Mouse (Mus musculus): ENCODE results near the gene Saa3.
"Not testable (repeated sequence)": the region's sequence is repeated elsewhere in the genome, so short reads cannot be mapped to it uniquely, and the experiment has no call there.

The Saa3 gene

DNA sequence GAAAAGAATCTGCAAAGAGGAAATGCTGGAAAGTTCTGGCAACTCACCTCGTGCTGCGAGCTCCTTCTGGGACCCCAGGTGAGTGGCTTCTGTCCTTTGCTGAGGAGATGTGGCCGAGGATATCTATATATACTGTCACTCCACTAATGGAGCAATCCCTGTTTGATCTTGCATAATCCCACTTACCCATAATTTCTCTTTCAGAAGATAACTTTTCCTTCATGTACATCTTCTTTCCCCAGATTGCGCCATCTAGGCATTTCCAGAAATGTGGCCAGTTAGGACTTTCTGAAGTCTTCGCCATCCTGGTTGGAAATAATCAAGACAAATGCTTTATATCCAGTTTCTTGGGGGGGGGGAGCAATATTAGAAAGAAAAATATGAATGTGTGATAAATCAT is at the start of gene Saa3:
Saa3 (minus strand) TSS at position 101 of the 400 bp plus-strand sequence.
- no peak for DNase-seq

DNA sequence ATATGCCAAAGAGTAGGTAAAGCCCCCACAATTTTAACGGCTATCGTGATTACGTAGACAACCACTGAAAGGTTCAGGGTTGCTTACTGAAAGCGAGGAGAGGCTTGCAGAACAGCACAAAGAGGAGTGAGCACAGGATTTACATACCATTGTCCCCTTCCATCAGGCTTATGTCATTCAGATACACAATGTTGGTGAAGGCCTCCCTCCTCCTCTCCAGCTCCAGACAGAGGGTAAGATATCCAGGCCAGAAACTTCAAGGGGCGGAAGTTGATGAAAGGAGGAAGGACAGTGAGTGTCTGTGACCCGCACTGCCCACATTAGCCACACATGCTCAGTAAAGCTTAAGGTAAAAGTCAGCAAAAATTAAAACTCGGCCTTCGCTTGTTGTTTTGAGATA is 49.2 kb upstream of the Saa3 start:
- DNase-seq: no peak

DNA sequence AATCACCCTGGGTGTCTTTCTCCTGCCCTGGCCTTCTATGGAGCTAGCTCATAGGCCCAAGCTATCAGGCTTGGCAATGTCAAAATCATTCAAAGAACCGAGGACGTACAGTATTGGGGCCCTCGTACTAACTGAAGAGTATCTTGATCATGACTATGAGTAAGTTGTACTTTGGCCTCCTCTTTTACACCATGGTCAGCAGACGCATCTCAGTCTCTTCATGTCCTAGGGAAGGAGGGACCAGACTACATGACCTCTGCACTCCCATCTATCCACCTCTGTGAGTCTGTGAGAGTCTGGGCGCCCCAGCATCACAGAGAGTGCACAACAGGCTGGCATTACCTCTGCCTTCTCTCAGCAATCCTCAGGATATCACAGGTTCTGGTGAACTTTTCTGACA is 47.1 kb upstream of the Saa3 start:
- DNase-seq: no peak

DNA sequence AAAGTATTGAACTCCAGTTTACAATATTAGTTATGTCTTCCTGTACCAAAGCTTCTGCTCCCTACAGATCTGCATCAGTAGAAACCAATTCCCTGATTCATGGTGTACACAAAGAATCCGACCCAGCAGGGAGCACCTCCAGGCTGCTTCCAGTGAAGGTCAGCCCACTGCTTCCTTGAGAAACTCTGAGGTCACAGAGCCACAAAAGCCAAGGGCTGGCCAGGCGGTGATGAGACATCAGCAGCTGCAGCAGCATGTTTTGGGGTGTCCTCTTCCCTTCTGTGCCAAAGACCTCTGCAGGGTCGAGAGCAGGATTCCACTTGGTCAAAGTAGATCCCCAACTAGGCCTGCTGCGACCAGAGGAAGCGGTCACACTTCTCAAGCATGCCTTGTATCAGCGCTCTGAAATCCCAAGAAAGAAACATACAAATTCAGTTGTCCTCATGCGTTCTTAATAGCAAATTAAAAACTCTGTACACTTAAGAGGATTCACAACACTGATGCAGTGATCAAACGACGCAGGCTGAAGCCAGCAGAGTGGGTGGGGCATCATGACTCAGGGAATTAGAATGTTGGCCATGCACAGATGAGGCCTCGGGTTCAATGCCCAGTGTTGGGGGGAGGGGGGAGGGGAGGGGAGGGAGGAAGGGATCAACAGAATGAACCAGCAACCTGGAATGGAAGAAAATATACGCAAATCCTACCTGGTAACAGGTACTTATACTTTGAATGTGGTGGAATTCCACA is 45.7 kb upstream of the Saa3 start:
- no peak for DNase-seq

DNA sequence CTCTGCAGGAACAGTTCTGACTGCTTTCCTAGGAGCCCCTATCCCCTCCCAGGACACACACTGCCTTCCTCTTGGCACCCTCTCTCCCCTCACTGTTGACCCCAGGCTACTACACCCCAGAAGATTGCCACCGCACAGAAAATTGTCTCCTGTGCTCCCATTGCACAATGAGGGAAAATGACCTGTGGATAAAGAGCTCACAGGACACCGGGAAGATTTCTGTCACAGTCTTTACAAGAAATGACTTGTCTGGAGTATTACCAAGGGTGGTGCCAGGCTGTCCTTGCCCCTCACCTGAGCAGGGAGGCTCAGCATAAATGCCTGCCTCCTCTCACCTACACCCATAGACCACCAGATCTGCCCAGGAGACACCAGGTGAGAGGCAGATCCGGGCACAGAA is 36.0 kb upstream of the Saa3 start, which contains the start of gene Saa2:
Saa2 (plus strand) TSS at position 301 of the 400 bp plus-strand sequence.
- no peak for DNase-seq

DNA sequence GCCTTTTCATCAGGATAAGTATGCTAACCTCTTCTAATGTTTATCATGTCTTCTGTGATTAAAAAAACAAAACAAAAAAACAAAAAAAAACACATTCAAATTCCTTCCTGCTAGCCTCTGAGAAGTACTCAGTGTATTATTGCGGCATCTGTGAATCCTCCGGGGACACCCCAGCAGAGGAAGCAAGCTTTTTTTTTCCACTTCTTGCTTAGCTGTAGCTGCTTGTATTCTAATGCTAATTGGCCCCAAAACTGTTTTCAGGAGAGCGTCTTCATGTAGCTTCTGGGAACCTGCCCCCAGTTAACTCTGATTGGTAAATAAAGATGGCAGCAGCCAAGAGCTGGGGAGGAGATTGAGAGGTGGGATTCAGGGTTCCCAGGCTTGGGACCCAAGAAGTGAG is 33.0 kb upstream of the Saa3 start:
- DNase-seq: no peak

DNA sequence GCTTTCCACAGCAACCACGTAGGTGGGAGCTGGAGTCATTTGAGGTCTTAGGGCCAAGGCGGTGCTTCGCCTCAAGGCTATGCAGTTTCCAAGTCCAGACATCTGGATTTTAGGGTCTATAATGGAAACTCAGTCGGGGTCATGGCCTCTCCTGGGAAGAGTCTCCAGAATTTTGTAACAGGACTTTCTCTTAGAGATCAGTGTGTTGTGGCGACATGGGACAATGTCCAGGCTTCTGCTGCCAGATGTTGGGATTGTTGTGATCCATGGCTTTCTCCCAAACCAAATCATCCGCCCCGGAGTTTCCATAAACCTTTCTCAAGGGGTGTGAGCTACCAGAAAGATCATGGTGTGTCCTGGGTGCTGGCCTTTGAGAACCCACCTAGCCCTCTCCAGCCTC is 30.9 kb upstream of the Saa3 start:
- DNase-seq: no peak

DNA sequence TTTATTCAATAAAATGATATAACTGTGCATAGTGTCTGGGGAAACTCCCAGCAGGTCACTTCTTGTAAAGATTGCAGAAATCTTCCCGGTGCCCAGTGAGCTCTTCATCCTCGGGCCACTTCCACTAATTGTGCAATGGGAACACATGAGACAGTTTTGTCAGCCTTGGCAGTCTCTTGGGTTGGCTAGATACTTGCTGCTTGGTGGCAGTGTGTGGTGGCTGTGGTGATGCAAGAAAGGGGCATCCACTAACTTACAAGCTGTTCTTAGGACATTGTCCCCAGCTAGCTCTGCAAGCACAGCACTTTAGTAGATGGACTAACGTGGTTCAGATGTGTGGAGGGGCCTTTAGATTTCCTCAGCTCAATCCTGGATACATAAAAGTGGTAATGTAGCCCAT is 30.3 kb upstream of the Saa3 start:
- DNase-seq: no peak

DNA sequence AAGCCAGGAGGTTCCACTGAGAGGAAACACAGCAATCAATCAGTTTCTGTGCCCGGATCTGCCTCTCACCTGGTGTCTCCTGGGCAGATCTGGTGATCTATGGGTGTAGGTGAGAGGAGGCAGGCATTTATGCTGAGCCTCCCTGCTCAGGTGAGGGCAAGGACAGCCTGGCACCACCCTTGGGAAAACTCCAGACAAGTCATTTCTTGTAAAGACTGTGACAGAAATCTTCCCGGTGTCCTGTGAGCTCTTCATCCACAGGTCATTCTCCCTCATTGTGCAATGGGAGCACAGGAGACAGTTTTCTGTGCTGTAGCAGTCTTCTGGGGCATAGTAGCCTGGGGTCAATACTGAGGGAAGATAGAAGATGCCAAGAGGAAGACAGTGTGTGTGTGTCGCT is 27.4 kb upstream of the Saa3 start, which contains the start of gene Saa1:
Saa1 (minus strand) TSS at position 101 of the 400 bp plus-strand sequence.
- DNase-seq: not testable (repeated sequence)

DNA sequence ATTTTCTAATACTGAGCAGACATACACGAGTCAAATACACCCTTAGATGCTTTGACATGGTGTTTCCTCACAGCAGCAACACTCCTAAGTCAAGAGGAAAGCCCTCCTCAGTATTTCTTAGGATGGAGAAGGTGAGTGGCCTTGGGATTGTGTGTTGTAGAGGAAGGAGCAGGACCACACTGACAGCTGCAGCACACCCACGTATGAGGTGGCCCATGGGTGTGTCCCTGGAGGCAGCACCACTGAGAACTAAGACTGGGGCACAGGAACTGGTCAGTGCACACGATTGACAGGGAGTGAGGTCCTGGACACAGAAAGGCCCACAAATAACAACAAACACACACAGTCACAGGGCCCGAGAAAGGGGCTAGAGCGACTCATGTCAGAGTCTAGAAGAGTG is 24.5 kb upstream of the Saa3 start:
- DNase-seq: not testable (repeated sequence)

DNA sequence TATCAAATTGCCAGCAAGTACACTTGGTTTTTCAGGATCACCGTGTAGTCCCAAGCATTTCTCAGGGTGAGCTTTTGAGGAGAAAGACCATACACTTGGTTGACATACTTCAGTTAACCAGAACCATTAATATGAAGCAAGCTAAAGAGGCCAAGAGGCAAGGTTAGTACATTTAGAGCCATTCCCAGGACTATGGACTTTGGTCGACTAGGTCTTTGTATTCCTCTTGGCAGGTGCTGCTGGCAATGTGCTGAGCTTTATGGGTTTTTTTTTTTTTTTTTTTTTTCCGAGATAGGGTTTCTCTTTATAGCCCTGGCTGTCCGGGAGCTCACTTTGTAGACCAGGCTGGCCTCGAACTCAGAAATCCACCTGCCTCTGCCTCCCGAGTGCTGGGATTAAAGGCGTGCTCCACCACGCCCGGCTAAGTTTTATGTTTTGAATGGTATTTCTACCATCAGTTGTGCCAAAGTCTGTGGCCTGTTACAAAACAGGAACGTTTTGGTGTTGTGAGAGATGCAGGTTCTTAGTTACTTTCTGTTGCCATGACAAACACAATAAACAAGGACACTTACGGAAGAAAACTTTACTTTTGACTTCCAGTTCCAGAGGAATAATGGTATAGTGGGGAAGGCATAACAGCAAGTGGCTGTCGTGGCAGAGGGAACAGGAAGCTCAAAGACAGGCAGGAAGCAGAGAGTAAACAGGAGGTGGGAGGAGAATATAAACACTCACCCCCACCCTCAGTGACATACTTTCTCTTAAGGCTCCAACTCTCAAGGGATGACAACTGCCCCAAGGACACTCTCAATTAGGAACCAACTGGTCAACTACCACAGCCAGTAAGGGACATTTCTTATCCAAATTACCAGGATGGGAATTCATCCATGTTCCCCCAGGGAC is 23.3 kb upstream of the Saa3 start:
- no peak for DNase-seq

DNA sequence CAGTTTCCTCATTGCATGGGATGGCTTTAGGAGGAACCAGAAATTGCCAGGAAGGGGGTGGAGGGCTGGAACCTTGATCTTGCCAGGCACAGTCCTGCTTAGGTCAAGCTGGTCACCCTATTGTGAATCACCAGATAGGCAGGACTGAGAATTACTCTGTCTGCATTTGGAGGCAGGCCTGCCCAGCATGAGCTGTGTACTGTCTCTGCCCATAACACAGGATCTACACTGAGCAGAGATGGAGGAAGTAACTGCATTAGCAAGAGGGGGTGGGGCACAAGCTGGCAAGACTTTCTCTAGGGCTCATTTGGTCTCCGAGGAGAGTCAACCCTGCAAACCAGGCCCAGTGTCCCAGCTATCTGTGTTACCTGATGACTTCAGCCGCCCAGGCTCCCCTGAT is 19.5 kb upstream of the Saa3 start:
- no peak for DNase-seq

DNA sequence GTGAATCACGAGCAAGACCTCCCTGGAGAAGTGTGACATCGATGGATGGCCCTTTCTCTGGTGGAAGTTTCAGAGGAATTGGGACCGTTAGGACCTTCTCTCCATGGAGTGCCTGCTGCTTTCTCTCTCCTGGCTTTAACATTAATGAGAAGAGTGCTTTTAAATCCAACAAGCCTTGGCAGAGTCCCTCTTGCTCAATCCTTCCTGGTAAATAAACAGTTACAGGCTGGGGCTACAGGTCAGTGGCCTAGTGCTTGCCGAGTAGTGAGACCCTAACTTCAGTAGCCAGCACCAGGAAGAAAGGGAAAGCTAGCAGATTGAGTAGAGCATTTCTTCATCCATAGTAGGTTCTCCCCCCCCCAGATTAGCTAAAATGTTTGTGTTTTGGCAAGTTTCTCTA is 17.0 kb upstream of the Saa3 start, which contains the start of gene Saa4:
Saa4 (minus strand) TSS at position 146 of the 400 bp plus-strand sequence.
- no peak for DNase-seq

DNA sequence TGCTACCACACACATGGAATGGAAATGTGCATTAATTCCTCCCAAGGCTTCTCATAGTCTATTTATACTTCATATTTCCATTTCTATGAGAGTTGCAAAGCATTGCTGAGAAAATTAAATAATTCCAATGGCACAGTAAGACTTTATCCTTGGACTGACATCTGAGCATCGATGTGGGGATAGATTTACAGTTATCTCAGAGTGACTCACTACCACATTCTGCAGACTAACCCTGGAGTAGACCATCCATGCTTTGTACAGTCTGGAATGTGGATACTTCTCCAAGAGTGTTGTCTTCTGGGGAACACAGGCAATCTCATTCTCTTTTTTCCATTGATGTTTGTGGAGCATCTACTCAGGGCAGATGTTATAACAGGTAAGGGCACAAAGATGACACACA is 12.1 kb upstream of the Saa3 start:
- no peak for DNase-seq

DNA sequence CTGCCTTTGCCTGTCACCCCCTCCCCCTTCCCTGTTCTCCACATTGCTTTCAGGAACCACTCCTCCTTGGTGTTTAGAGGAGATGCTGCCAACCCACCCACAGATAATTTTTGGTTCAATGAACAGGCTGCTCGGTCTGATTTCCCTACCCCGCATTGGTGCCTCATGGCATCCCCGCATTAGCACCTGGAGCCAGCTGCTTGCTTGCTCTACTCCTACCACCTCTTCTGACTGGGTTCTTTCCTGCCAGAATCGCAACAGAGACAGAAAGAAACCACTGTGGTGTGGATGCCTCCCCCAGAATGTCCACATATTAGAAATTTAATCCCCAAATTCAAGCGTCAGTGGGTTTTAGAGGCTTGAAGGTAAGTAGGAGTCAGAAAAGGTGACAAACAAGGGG is 8.9 kb upstream of the Saa3 start:
- no peak for DNase-seq

DNA sequence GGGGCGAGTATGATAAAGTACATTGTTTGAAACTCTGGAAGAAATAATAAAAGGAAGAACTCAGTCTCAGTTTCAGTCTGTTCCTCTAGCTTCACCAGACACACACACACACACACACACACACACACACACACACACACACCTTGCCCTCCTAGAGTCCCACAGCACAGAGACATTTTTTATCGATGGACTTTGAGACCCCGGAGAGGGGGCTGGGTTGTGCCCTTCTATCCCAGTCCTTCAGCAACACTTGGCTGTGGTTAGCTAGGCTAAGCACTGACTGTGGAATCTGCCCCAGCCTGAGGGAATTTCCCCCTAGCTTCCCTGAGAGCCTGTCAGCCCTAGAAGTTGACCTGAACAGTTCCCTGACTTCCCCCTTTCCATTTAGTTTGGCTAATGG is 8.3 kb upstream of the Saa3 start:
- no peak for DNase-seq

DNA sequence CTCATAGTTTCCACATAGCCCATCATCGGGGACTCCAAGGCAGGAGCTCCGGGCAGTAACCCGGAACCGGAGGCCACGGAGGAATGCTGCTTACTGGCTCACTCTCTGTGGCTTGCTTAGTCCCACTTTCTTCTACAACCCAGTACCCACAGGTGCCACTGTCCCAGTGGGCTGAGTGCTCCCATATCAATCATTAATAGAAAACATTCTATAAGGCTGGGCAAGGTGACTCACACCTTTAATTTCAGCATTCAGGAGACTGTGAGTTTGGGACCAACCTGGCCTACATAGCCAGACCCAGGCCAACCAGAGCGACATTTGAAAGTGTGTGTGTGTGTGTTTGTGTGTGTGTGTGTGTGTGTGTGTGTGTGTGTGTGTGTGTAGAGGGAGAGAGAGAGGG is 7.9 kb upstream of the Saa3 start:
- no peak for DNase-seq

DNA sequence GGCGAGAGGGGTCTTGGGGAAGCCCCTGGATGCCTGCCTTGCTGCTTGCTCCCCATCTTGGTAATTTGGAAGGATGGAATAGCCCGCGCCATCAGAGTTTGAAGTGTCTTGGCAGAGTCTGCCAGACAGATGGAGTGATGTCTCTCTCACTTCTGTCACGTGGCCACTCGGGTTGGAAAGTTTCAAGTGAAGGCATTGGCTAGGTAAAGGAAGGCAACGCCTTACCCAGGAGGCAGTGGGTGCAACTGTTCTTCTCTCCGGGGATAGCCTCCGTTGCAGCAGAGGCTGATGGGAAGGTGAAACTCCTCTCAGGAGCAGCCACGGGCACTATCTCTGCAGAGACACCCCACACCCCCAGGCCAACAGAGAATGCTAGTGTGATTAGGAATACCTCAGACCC is 5.0 kb upstream of the Saa3 start:
- DNase-seq: no peak

DNA sequence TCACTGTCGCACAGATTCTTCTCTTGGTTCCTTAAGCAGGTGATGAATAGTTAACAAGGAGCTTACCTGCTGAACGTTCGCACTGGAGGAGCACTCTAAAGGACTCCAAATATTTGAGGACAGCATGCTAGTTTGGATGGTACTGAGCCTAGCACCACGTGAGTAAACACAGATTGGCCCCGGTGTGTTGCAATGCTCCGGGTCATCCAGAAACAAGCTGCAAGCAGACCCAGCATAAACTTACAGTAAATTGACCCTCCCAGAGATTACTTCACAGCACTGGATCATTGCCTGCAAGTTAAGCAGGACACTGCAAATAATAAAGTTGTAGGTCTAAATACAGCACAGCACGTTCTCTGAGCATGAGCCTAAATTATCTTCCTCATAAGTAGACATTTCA is 4.0 kb upstream of the Saa3 start:
- no peak for DNase-seq

DNA sequence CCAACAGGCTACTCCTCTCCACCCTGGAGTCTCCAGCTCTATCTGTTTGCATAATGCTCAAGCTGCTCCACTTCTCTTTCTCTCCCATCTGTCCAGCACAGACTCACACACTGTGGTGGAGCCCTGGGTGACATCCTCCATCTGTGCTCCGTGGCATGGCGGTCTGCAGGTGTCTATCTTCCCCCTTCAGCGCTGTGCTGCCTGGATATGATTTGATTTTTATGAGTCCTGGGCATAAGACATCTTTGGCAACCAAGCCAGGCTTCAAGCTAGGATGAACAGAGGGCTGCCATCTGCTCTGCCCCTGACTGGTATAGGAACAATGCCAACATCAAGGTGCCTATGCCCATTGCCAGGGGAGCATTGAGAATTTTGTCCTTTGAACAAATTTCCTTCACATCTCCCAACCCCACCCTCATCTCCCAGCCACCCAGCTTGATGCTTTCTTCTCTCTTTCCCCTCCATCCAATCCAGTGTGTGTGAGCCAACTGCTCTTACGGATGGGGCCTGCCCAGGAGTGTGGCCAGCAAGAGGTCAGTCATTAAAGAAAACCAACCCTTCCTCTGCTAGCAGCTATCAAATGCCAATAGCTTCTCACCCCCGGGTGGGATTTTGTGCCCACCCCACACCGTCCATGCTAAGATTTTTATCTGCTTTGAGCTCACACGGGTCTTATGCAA is 3.2 kb upstream of the Saa3 start:
- no peak for DNase-seq

DNA sequence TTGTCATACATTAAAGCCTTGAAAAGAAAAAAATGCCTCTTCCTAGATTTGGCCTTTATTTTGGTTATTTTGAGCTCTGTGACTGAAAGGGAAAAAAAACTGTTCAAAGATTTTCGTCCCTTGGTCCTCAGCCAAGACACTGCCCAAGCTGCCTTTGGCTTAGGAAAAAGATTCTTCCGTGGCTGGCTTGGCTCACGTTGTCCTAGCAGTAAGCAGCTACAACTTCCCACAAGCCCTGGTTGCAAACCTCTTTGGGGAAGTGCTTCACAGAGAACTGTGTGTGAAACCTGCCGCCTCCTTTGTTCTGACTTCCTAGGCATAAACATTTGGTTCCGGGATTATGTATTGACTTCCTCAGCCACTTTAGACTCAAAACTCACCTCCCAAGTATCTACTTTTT is 1.4 kb upstream of the Saa3 start:
- no peak for DNase-seq

DNA sequence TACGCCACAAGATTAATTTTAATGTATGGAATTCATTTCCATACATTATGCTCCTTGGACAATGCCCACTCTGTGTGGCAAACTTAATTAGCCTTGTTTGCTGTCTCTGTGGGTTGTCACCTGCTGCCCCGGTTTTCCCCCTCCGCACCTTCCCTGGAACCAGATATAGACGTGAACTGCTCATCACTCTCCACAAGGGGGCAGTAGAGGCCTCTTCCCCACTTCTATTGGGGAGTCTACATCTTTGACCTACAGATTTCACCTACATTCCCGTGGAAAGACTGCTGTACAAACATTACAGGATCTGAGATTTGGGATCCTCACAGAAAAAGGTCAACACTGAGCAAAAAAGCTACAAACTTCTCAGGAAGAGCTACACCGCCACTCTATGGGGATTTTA is 982 bp downstream of the Saa3 start:
- DNase-seq: peak; percentile 54

DNA sequence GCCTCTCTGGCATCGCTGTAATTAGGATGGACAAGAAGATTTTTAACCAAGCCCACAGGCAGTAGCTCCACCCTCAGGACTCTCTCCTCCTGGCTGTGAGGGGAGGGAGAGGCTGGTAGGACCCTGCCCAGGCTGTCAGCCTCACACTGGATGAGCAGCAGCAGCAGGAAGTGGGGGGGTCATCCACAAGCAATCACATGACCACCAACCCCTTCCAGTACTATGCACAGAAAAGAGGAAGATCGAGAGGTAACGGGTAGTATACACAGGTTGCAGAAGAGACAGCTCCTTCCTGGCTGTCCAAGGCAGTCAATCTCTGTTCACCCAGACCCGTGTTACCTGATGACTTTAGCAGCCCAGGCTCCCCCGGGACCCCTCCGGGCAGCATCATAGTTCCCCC is 3.2 kb downstream of the Saa3 start:
- DNase-seq: no peak
